Mouse (Mus musculus) forebrain, embryonic 12.5 days (tissue): ENCODE measurements at regions not wholly inside any gene's neighbourhood (a gene's known extent, or its start where the extent isn't known, plus 50 kb on each side); places are given as distances from the start of the nearest gene placed in this dataset.
"Not testable (repeated sequence)": the region's sequence is repeated elsewhere in the genome, so short reads cannot be mapped to it uniquely, and the experiment has no call there.

Experiments used
- ATAC-seq: fragments of 200-750 bp; cut with Nextera tagmentation; 2 replicates; pipeline ENCODE4 v1.8.0; 2017; ENCODE audit warnings: moderate TSS enrichment; ENCODE audit not compliant: low FRiP score
- H3K27ac ChIP-seq: fragments of 300-500 bp; sonication (generic); 2 replicates; pipeline ENCODE4 v1.5.1; 2016; ENCODE audit warnings: mild to moderate bottlenecking
- H3K27me3 ChIP-seq: fragments of 300-500 bp; sonication (generic); 2 replicates; pipeline ENCODE4 v1.6.1; 2016; ENCODE audit warnings: mild to moderate bottlenecking
- H3K36me3 ChIP-seq: fragments of 300-500 bp; sonication (generic); replicated peaks from 2 replicates; pipeline ENCODE4 v1.6.1; 2016; ENCODE audit warnings: mild to moderate bottlenecking
- H3K4me1 ChIP-seq: fragments of 300-500 bp; sonication (generic); 2 replicates; pipeline ENCODE4 v1.6.1; 2016
- H3K4me2 ChIP-seq: fragments of 300-500 bp; sonication (generic); 2 replicates; pipeline ENCODE4 v1.6.1; 2016; ENCODE audit warnings: mild to moderate bottlenecking, moderate library complexity
- H3K4me3 ChIP-seq: fragments of 300-500 bp; sonication (generic); replicated peaks from 2 replicates; pipeline ENCODE4 v1.5.1; 2016; ENCODE audit warnings: mild to moderate bottlenecking
- H3K9ac ChIP-seq: fragments of 300-500 bp; sonication (generic); 2 replicates; pipeline ENCODE4 v1.6.1; 2016; ENCODE audit warnings: mild to moderate bottlenecking
- H3K9me3 ChIP-seq: fragments of 300-500 bp; sonication (generic); 2 replicates; pipeline ENCODE4 v1.6.1; 2016
- WGBS: fragments of 180-500 bp; shearing (Covaris S2); methylation state at CpG from one replicate; pipeline ENCODE4 v1.1.7; 2016; 5-methylcytosine and 5-hydroxymethylcytosine counted together

DNA sequence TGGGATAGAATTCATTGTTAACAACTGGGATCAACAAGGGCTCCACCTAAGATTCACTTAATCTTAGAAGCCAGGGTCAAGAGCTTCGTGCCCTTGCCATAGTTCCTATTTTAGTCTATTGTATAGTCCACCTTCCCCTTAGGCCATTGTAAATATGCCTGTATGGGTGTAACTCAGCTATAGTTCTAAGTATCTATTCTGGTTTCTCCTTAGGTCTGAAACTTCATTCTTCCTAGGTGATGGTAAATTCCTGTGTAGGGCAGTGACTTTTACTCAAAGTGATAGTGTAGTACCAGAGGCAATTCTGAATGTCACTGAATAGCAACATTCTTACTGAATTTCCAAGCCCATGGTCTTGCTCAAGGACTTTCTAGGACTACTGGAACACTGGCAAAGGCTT is 989.4 kb downstream of the Ankrd7 start:
- not testable (repeated sequence) for H3K4me1 ChIP-seq, H3K27ac ChIP-seq, H3K9ac ChIP-seq, ATAC-seq, H3K27me3 ChIP-seq, H3K4me3 ChIP-seq, H3K4me2 ChIP-seq, H3K9me3 ChIP-seq, H3K36me3 ChIP-seq
- WGBS, result 94% methylated on average over 1 of the region's 1 CpGs

GRCm38 (mm10) chr6:19864101-19864500 is 998.0 kb downstream of the Ankrd7 start:
- Histone ChIP-seq H3K4me2 (no peak overlapping the region), H3K36me3 (no peaks in the 10 kb centered on the region), H3K4me3 (no peak overlapping the region), H3K4me1 (no peaks in the 10 kb centered on the region), H3K9ac (no peak overlapping the region), H3K27ac (no peak overlapping the region), H3K9me3 (no peaks in the 10 kb centered on the region), H3K27me3 (no peaks in the 10 kb centered on the region)
- 91% methylated on average over 2 of the region's 2 CpGs for WGBS
- no peak for ATAC-seq

- H3K4me2 ChIP-seq, result no peak overlapping the region
- no peak overlapping the region for H3K4me3 ChIP-seq
- no peaks in the 10 kb centered on the region for H3K9me3 ChIP-seq
- no peak for ATAC-seq
- no peaks in the 10 kb centered on the region for H3K36me3 ChIP-seq
- H3K4me1 ChIP-seq, result no peaks in the 10 kb centered on the region
- no peaks in the 10 kb centered on the region for H3K27me3 ChIP-seq
- WGBS, result 89% methylated on average over 1 of the region's 1 CpGs
- H3K9ac ChIP-seq, result no peak overlapping the region
- H3K27ac ChIP-seq, result no peak overlapping the region
Measured at GRCm38 (mm10) chr6:19869697-19870096, 1003.6 kb downstream of the Ankrd7 start.

DNA sequence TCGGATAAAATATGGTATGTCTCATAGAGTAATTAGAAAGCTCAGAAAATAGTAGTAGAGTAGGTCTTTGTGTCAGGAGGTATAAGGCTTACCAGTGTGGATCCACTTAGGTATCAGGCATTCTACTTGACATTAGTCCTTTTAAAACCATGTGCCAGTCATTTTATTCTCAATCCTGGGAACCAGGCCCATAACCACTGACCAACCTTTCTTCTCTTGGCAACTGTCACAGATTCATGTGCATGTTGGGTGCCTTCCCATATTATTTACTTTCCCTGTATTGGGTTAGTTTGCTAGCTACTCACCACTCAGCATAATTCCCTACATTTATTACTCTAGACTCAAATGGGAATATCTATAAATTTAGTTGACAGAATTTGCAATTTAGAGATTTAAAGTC is 1045.1 kb downstream of the Ankrd7 start:
- Histone ChIP-seq H3K9ac (no peak overlapping the region), H3K27ac (no peak overlapping the region), H3K4me3 (no peak overlapping the region), H3K9me3 (no peaks in the 10 kb centered on the region), H3K27me3 (no peaks in the 10 kb centered on the region), H3K36me3 (no peaks in the 10 kb centered on the region), H3K4me1 (no peaks in the 10 kb centered on the region), H3K4me2 (no peak overlapping the region)
- no peak for ATAC-seq
- 94% methylated on average over 1 of the region's 1 CpGs for WGBS

DNA sequence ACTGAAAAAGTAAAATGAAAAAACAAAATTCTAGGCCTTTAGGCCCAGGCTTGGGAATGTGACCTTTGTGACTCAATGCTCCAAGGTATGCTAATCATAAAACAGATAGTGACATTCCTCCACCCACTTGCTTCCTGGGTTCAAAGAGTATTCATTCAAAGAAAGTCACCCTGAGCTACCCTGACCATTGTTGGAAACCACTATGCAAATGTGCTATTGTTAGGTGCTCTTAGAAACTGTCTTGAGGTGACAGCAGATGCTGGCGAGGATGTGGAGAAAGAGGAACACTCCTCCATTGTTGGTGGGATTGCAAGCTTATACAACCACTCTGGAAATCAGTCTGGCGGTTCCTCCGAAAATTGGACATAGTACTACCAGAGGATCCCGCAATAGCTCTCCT is 1075.7 kb downstream of the Ankrd7 start:
- not testable (repeated sequence) for H3K27me3 ChIP-seq, ATAC-seq, H3K4me2 ChIP-seq, H3K4me1 ChIP-seq, H3K4me3 ChIP-seq, H3K27ac ChIP-seq, H3K9ac ChIP-seq, H3K36me3 ChIP-seq, H3K9me3 ChIP-seq
- 89% methylated on average over 4 of the region's 4 CpGs for WGBS

DNA sequence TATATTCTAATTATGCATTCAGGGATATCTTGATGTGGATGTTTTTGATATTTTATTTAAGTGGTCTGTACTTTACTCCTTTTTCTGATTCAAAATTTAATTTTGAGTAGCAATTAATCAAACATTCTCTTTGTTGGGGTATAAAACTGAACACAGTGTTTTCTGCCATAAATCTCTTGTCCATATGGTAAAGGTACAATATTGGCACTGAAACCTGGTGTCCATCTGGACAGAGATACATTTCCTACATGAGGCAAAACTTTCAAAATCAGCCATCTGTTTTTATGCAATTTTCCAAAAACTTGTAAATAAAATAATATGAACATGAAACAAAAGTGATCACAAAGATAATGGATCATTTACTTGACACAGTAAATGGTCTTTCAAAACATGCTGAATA is 1078.2 kb downstream of the Ankrd7 start:
- Histone ChIP-seq H3K36me3 (no peaks in the 10 kb centered on the region), H3K4me3 (no peak overlapping the region), H3K9ac (no peak overlapping the region), H3K4me2 (no peak overlapping the region), H3K4me1 (no peaks in the 10 kb centered on the region), H3K9me3 (no peaks in the 10 kb centered on the region), H3K27me3 (no peaks in the 10 kb centered on the region), H3K27ac (no peak overlapping the region)
- ATAC-seq, result no peak

- H3K9ac ChIP-seq, result no peak overlapping the region
- no peaks in the 10 kb centered on the region for H3K36me3 ChIP-seq
- ATAC-seq, result no peak
- no peaks in the 10 kb centered on the region for H3K4me1 ChIP-seq
- H3K4me3 ChIP-seq, result no peak overlapping the region
- H3K4me2 ChIP-seq, result no peak overlapping the region
- H3K9me3 ChIP-seq, result no peaks in the 10 kb centered on the region
- 83% methylated on average over 4 of the region's 4 CpGs for WGBS
- H3K27ac ChIP-seq, result no peak overlapping the region
- H3K27me3 ChIP-seq, result no peaks in the 10 kb centered on the region
Measured at GRCm38 (mm10) chr6:19945693-19946092, 1079.6 kb downstream of the Ankrd7 start.

GRCm38 (mm10) chr6:19975898-19976297 is 1109.8 kb downstream of the Ankrd7 start:
- no peak overlapping the region for H3K4me2 ChIP-seq
- H3K4me3 ChIP-seq, result no peak overlapping the region
- no peaks in the 10 kb centered on the region for H3K27me3 ChIP-seq
- no peak overlapping the region for H3K9ac ChIP-seq
- no peaks in the 10 kb centered on the region for H3K9me3 ChIP-seq
- no peaks in the 10 kb centered on the region for H3K36me3 ChIP-seq
- no peak overlapping the region for H3K27ac ChIP-seq
- H3K4me1 ChIP-seq, result no peaks in the 10 kb centered on the region
- 24% methylated on average over 1 of the region's 1 CpGs for WGBS
- ATAC-seq, result peak; percentile 41; the same call in 1 of the 2 replicates

DNA sequence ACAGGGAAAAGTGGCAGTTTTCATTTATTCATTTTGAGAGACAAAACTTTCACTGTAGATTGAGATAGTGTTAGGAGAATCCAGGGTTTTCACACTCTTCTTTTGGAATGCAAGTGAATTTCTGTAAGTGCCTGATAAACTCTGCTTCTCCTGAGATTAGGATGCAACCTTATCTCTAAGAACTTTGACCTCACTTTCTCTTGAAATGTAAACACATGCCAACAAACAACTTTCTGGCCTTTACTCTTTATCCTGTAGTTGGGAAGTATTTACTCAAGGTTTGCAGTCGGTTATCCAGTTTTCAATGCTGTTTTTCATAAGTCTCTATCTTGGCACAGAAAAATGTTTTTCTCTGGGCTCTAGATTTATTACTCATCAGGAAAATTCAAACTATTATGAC is 1125.7 kb downstream of the Ankrd7 start:
- 84% methylated on average over 1 of the region's 1 CpGs for WGBS

DNA sequence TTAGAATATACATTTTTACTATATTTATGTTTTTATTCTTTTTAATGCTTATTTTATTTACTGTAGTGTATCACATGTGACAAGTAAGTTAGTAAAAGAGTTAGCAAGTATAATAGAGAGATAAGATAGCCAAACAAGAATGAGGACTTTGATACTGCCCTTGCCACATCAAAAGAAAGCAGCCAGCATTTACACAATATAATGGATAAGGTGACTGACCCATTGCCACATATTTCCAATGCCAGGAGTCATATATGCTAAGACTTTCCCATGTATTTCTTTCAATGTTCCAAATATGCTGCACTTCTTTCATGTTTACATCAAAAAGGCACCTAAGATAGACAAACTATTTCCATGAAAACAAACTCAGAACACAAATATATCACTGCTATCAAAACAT is 1162.3 kb downstream of the Ankrd7 start:
- H3K4me3 ChIP-seq, result no peak overlapping the region
- H3K27me3 ChIP-seq, result no peaks in the 10 kb centered on the region
- no peak overlapping the region for H3K4me2 ChIP-seq
- no peak overlapping the region for H3K9ac ChIP-seq
- ATAC-seq, result no peak
- H3K27ac ChIP-seq, result no peak overlapping the region
- no peaks in the 10 kb centered on the region for H3K9me3 ChIP-seq
- H3K36me3 ChIP-seq, result no peaks in the 10 kb centered on the region
- no peaks in the 10 kb centered on the region for H3K4me1 ChIP-seq

More for the DNA sequence above, 1125.7 kb downstream of the Ankrd7 start:
- Histone ChIP-seq H3K9ac (no peak overlapping the region), H3K4me1 (no peaks in the 10 kb centered on the region), H3K27ac (no peak overlapping the region), H3K36me3 (no peaks in the 10 kb centered on the region), H3K9me3 (no peaks in the 10 kb centered on the region), H3K4me3 (no peak overlapping the region), H3K27me3 (no peaks in the 10 kb centered on the region), H3K4me2 (no peak overlapping the region)
- no peak for ATAC-seq

DNA sequence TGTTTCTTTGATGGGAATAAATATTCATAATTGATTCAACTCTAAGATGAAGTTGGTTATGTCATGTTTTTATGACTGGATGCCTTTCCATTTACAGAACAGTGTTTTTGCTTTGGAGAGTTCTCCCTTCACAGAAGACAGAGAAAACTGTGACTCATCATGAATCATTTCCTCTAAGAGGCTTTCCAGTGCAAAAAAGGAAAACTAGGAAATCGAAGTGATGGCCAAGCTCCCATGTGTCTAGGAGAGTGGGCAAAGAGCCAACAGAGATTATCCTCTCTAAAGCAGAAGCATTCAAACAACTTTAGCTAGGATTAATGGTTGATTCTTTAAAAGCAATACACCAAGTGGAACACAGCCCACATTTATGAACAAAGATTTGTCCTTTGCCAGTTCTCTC is 1171.7 kb downstream of the Ankrd7 start:
- Histone ChIP-seq H3K4me2 (no peak overlapping the region), H3K4me1 (no peaks in the 10 kb centered on the region), H3K9ac (no peak overlapping the region), H3K27ac (no peak overlapping the region), H3K9me3 (no peaks in the 10 kb centered on the region), H3K4me3 (no peak overlapping the region), H3K36me3 (no peaks in the 10 kb centered on the region), H3K27me3 (no peaks in the 10 kb centered on the region)
- no peak for ATAC-seq
- WGBS, result 63% methylated on average over 1 of the region's 1 CpGs

GRCm38 (mm10) chr6:20078666-20079065 is 1136.6 kb upstream of the Kcnd2 start:
- Histone ChIP-seq H3K4me1 (no peaks in the 10 kb centered on the region), H3K9ac (no peak overlapping the region), H3K4me2 (no peak overlapping the region), H3K27me3 (no peaks in the 10 kb centered on the region), H3K9me3 (no peaks in the 10 kb centered on the region), H3K27ac (no peak overlapping the region), H3K4me3 (no peak overlapping the region), H3K36me3 (no peaks in the 10 kb centered on the region)
- no peak for ATAC-seq

DNA sequence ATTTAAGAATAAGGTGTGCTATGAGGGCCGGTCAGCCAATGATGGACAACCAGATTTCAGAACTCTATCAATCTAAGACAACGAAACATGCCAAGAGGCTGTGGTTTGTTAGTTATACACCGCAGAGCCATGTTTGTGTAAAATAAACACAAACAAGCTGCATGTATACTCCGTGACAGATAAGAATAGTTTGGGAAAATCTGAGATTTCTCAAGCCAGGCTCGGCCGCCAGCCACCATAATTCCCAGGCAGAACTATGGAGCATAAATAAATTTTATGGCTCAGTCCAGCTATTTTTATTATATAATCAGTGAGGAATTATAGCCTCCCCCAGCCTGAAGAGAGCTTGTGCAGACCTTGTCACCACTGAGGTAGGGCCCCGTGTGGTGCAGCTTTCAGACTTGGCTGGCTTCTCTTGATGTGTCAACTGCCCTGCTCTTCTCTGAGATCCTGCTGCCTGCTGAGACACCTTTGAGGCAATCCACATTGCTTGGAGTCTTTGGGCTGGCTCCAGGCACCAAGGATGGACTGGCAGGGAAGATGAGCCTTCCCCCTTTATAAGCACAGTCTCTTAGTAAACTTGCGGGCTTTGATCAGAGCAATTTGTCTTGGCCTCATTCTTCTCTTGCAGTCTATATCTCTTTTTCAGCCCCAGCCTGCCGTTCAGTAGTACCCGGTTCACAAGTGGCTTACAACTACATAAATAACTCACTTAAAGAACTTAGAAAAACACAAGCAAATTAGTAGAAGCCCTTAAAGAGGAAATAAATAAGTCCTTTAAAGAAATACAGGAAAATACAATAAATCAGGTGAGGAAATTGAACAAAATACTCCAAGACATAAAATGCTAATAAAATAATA is 1123.0 kb upstream of the Kcnd2 start:
- Histone ChIP-seq H3K36me3 (no peaks in the 10 kb centered on the region), H3K27ac (no peak overlapping the region), H3K4me3 (no peak overlapping the region), H3K9me3 (no peaks in the 10 kb centered on the region), H3K4me1 (no peaks in the 10 kb centered on the region), H3K9ac (no peak overlapping the region), H3K4me2 (no peak overlapping the region), H3K27me3 (no peaks in the 10 kb centered on the region)
- ATAC-seq, result no peak
- 86% methylated on average over 10 of the region's 10 CpGs for WGBS
